Mouse (Mus musculus) midbrain, embryonic 13.5 days (tissue): ENCODE data around the gene Hmx3. TPM values are rescaled to one million over a fixed set of nuclear protein-coding genes. Genes with fewer than 3 reads are reported as not detected.

Experiments used
- ATAC-seq: fragments of 200-750 bp; cut with Nextera tagmentation; 2 replicates; pipeline ENCODE4 v1.8.0; 2017; ENCODE audit warnings: mild to moderate bottlenecking, moderate TSS enrichment, moderate library complexity
- H3K27ac ChIP-seq: fragments of 300-500 bp; sonication (generic); 2 replicates; pipeline ENCODE4 v1.5.1; 2015; ENCODE audit warnings: inconsistent platforms, mild to moderate bottlenecking, moderate library complexity
- H3K27me3 ChIP-seq: fragments of 300-500 bp; sonication (generic); 2 replicates; pipeline ENCODE4 v1.6.1; 2015; ENCODE audit warnings: mild to moderate bottlenecking, inconsistent platforms
- H3K36me3 ChIP-seq: fragments of 300-500 bp; sonication (generic); 2 replicates; pipeline ENCODE4 v1.6.1; 2015; ENCODE audit warnings: mild to moderate bottlenecking, inconsistent platforms
- H3K4me1 ChIP-seq: fragments of 300-500 bp; sonication (generic); replicated peaks from 2 replicates; pipeline ENCODE4 v1.6.1; 2015; ENCODE audit warnings: inconsistent platforms
- H3K4me2 ChIP-seq: fragments of 300-500 bp; sonication (generic); replicated peaks from 2 replicates; pipeline ENCODE4 v1.6.1; 2015; ENCODE audit warnings: moderate library complexity, mild to moderate bottlenecking, inconsistent platforms
- H3K4me3 ChIP-seq: fragments of 300-500 bp; sonication (generic); replicated peaks from 2 replicates; pipeline ENCODE4 v1.5.1; 2015; ENCODE audit warnings: mild to moderate bottlenecking, inconsistent platforms
- H3K9ac ChIP-seq: fragments of 300-500 bp; sonication (generic); replicated peaks from 2 replicates; pipeline ENCODE4 v1.6.1; 2015; ENCODE audit warnings: mild to moderate bottlenecking, inconsistent platforms
- H3K9me3 ChIP-seq: fragments of 300-500 bp; sonication (generic); 2 replicates; pipeline ENCODE4 v1.6.1; 2016; ENCODE audit warnings: mild to moderate bottlenecking, inconsistent platforms
- WGBS: fragments of 180-500 bp; shearing (Covaris S2); methylation state at CpG from one replicate; pipeline ENCODE4 v1.1.7; 2015; 5-methylcytosine and 5-hydroxymethylcytosine counted together
- polyA plus RNA-seq: library from polyadenylated mRNA; unstranded; fragments of >200 nt; fragmentation: Nextera tagmentation; extraction: Ambion mirVana; gene quantifications from 2 replicates; pipeline ENCODE4 v1.2.1, GENCODE M21; 2015

Gene Hmx3
- polyA plus RNA-seq, 1 experiment from 2014 or later, result 0.50 TPM

GRCm38 (mm10) chr7:131559986-131560696 lies 17.5 kb downstream of the Hmx3 start, which contains the start of gene Bub3:
Gene Bub3 (plus strand): TSS chr7:131560222.
- peak within 1 kb of the TSS; percentile 68 for H3K4me2 ChIP-seq
- peak; percentile 96 for ATAC-seq
- H3K27me3 ChIP-seq, result peaks cover 44% of the 10 kb centered on the region
- peak within 1 kb of the TSS; percentile 71 for H3K4me3 ChIP-seq
- H3K4me1 ChIP-seq, result peaks cover 45% of the 10 kb centered on the region
- WGBS, result under 1% methylated on average over 44 of the region's 51 CpGs
- H3K9ac ChIP-seq, result peak within 1 kb of the TSS; percentile 81
- peak within 1 kb of the TSS; percentile 82 for H3K27ac ChIP-seq
- H3K9me3 ChIP-seq, result no peaks in the 10 kb centered on the region
- H3K36me3 ChIP-seq, result peaks cover 29% of the 10 kb centered on the region

DNA sequence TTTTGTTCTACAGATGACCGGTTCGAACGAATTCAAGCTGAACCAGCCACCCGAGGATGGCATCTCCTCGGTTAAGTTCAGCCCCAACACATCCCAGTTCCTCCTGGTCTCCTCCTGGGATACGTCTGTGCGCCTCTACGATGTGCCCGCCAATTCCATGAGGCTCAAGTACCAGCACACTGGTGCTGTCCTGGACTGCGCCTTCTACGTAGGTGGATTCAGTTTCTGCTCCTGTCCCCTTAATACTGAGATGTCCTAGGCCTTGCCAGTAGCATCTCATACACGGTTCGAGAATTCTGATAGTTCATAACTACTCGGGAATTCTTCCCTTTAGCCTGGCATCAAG lies 18.0 kb downstream of the Hmx3 start:
- WGBS, result under 1% methylated on average over 14 of the region's 14 CpGs
- Histone ChIP-seq H3K36me3 (peaks cover 30% of the 10 kb centered on the region), H3K4me1 (peaks cover 39% of the 10 kb centered on the region), H3K9me3 (no peaks in the 10 kb centered on the region), H3K4me3 (peak overlapping the region; percentile 71), H3K9ac (peak overlapping the region; percentile 81), H3K27me3 (peaks cover 39% of the 10 kb centered on the region), H3K4me2 (peak overlapping the region; percentile 68), H3K27ac (peak overlapping the region; percentile 82)
- peak; percentile 69 for ATAC-seq

- 81% methylated on average over 6 of the region's 6 CpGs for WGBS
- no peak for ATAC-seq
These were observed 32.6 kb downstream of the Hmx3 start for GRCm38 (mm10) chr7:131575246-131575645.

GRCm38 (mm10) chr7:131582178-131582577 lies 39.5 kb downstream of the Hmx3 start:
- H3K4me3 ChIP-seq, result no peak overlapping the region

More at GRCm38 (mm10) chr7:131575246-131575645, 32.6 kb downstream of the Hmx3 start:
- Histone ChIP-seq H3K27me3 (no peaks in the 10 kb centered on the region), H3K27ac (no peak overlapping the region), H3K9ac (no peak overlapping the region), H3K9me3 (no peaks in the 10 kb centered on the region), H3K4me2 (no peak overlapping the region), H3K4me3 (no peak overlapping the region), H3K36me3 (peaks cover 31% of the 10 kb centered on the region), H3K4me1 (no peaks in the 10 kb centered on the region)

GRCm38 (mm10) chr7:131585551-131585950 lies 42.9 kb downstream of the Hmx3 start:
- no peaks in the 10 kb centered on the region for H3K36me3 ChIP-seq
- 83% methylated on average over 5 of the region's 5 CpGs for WGBS
- H3K4me2 ChIP-seq, result no peak overlapping the region
- H3K4me3 ChIP-seq, result no peak overlapping the region
- H3K4me1 ChIP-seq, result no peaks in the 10 kb centered on the region
- no peaks in the 10 kb centered on the region for H3K9me3 ChIP-seq
- H3K27ac ChIP-seq, result no peak overlapping the region
- H3K9ac ChIP-seq, result no peak overlapping the region
- peaks cover 28% of the 10 kb centered on the region for H3K27me3 ChIP-seq
- no peak for ATAC-seq

More at GRCm38 (mm10) chr7:131582178-131582577, 39.5 kb downstream of the Hmx3 start:
- H3K9me3 ChIP-seq, result no peaks in the 10 kb centered on the region
- H3K9ac ChIP-seq, result no peak overlapping the region
- no peak overlapping the region for H3K4me2 ChIP-seq
- 68% methylated on average over 9 of the region's 9 CpGs for WGBS
- no peak overlapping the region for H3K27ac ChIP-seq
- no peaks in the 10 kb centered on the region for H3K4me1 ChIP-seq
- H3K27me3 ChIP-seq, result peaks cover 11% of the 10 kb centered on the region; the same call in 1 of the 2 replicates
- H3K36me3 ChIP-seq, result no peaks in the 10 kb centered on the region
- ATAC-seq, result no peak

Other genes with a start within 250 kb of the Hmx3 start
- not detected in 2 replicates for gene Cuzd1, start 220.6 kb upstream of the Hmx3 start, polyA plus RNA-seq
- gene Fam24b, start 213.4 kb upstream of the Hmx3 start, polyA plus RNA-seq, result 0.24 TPM in 1 of 2 replicates, not detected in the other
- gene Fam24a, start 209.0 kb upstream of the Hmx3 start, polyA plus RNA-seq, result not detected in 2 replicates
- gene 2310057M21Rik, start 180.1 kb upstream of the Hmx3 start, polyA plus RNA-seq, result 21.2 and 23.3 TPM in 2 replicates
- gene Pstk, start 171.7 kb upstream of the Hmx3 start, polyA plus RNA-seq, result 45.9 and 54.3 TPM in 2 replicates
- 14.1 and 16.4 TPM in 2 replicates for gene Ikzf5, start 132.3 kb upstream of the Hmx3 start, polyA plus RNA-seq
- 100 and 102 TPM in 2 replicates for gene Acadsb, start 132.3 kb upstream of the Hmx3 start, polyA plus RNA-seq
- gene Hmx2, start 5.9 kb downstream of the Hmx3 start, polyA plus RNA-seq, result 1.4 and 1.6 TPM in 2 replicates
- gene Bub3, start 17.4 kb downstream of the Hmx3 start, polyA plus RNA-seq, result 206 and 224 TPM in 2 replicates